Mouse (Mus musculus): ENCODE measurements around the gene Olfr1066.
"Not testable (repeated sequence)": the region's sequence is repeated elsewhere in the genome, so short reads cannot be mapped to it uniquely, and the experiment has no call there.

The Olfr1066 gene

GRCm38 (mm10) chr2:86456169-86456568, at the start of gene Olfr1066:
Gene Olfr1066, minus strand, starts transcription at chr2:86456269.
- DNase-seq (ENCODE audit: low read depth) = no peak

GRCm38 (mm10) chr2:86487286-86487685, 31.2 kb upstream of the Olfr1066 start, which contains the start of gene Olfr228:
Gene Olfr228, minus strand, starts transcription at chr2:86487386.
- DNase-seq (ENCODE audit: low read depth) = no peak

DNA sequence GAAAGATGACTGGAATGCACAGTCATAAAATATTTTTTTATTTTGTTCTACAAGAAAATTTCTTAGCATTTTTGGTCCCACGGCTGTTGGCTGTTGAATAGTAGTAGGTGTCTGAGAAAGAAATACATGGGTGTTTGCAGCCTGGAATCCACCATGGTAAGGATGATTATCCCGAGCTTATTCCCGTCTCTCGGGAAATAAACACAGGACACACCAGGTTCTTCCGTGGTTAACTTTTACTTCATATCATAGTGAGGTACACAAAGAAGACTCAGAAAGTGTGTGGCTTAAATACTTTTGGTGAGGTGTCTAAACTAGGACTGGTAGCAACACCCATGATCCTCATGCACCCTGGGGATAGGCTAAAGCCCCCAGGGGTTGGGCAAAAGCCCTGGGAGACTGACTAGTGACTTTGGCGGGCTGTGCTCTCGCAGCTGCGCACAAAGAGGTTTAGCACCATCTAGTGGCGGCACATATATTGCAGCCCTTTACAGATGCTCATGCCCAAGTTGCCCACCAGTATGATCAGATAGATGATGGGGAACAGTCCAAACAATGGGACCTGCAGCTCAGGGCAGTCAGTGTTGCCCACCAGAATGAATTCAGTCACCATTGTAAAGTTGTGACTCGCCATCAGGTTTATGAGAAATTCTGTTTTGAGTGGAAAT, 8.5 kb upstream of the Olfr1066 start:
- DNase-seq (ENCODE audit: low read depth) = no peak

- DNase-seq (ENCODE audit: low read depth) = no peak
Observed at GRCm38 (mm10) chr2:86460434-86460833, 4.4 kb upstream of the Olfr1066 start.

DNA sequence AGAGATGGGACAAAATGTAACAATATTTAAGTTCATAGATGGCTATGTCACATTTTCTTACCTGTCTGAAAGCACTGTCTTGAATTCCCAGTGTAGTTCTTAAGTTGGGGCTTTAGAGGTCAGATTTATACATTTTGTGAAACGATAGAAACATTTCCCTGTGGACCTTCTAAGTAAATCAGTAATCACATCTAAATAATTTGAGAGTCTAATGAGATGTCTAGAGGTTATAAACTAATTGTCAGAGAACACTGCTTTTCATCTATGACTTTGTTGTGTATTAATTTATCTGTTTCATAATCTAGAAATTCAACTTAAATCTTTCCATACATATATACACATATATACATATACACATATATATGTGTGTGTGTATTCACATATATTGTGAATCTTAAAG, 5.6 kb downstream of the Olfr1066 start, which contains the start of gene Olfr1065:
Gene Olfr1065 (minus strand): TSS at position 101 of the 400 bp plus-strand sequence.
- not testable (repeated sequence) for DNase-seq (ENCODE audit: low read depth)

DNA sequence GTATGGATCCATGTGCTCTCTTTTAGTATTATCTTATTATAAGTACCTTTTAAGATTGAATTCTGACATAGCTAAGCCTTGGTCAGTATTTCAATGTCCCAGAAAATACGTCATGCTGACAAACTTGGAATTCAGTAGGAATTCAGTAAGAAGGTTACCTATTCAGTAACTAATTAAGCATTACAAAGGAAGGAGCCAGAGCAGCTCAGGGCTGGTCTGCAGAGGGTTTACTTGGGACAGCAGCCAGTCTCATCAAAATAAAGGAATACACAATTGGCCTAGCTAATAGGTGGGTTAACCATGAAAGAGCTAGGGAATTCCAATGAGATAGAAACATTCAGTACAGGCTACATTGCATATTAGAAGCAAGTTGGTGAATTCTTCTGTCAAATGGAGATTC, 14.0 kb downstream of the Olfr1066 start:
- DNase-seq (ENCODE audit: low read depth) = not testable (repeated sequence)

- DNase-seq (ENCODE audit: low read depth) = not testable (repeated sequence)
Observed at GRCm38 (mm10) chr2:86428511-86428910, 27.6 kb downstream of the Olfr1066 start.

DNA sequence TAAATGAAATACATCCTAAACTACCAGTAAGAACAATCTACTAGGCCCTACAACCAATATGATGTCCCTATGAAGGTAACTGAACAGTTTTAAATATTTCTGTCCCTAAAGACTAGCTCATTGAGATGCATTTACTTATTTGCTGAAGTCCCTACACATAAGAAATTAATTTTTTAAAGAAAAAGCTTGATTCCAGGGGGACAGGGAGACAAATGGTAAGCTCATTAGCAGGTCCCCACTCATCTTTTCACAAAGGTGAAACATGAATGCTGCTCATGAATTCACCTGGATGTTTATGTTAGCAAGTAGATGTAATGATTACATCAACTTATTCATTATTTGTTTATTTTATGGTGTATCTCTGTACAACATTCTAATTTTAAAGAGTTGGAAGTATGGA, 29.4 kb downstream of the Olfr1066 start, which contains the start of gene Olfr1062:
Gene Olfr1062 (minus strand): TSS at position 101 of the 400 bp plus-strand sequence.
- DNase-seq (ENCODE audit: low read depth) = not testable (repeated sequence)

DNA sequence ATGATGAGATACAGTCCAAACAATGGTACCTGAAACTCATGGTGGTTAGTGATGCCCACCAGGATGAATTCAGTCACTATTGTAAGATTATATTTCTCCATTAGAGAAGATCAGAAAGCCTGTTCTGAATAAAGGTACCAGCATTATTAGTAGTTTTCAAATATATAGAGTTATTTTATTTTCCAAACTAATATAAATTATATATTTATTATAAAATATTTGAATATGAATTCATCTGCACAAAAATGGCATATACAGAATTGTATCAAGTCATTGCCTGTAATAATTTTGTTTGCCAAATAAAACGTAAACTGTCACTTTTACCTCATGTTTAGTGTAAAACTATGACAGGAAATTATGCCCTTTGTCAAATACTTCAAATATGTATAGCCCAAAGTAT, 42.1 kb downstream of the Olfr1066 start, which contains the start of gene Olfr1061:
Gene Olfr1061 (minus strand): TSS at position 101 of the 400 bp plus-strand sequence.
- no peak for DNase-seq (ENCODE audit: low read depth)

Data from NIH3T3 (cell line).